Mouse (Mus musculus) embryo, embryonic 11 days (tissue): ENCODE results near the gene Pak6.
A peak's percentile ranks its signal among the peaks of the same experiment; 100 is the strongest.
"Not testable (repeated sequence)": the region's sequence is repeated elsewhere in the genome, so short reads cannot be mapped to it uniquely, and the experiment has no call there.

Experiments used
- DNase-seq: peaks from one replicate; pipeline ENCODE4 v3.0.0-alpha.2; 2015

Gene Pak6

GRCm38 (mm10) chr2:118662902-118663803 is at the start of gene Pak6:
Gene Pak6, plus strand, starts transcription at chr2:118663303.
- peak; percentile 41 for DNase-seq

- DNase-seq: no peak
Measured at GRCm38 (mm10) chr2:118618013-118618412, 45.1 kb upstream of the Pak6 start.

- no peak for DNase-seq
Measured at GRCm38 (mm10) chr2:118620101-118620500, 43.0 kb upstream of the Pak6 start.

GRCm38 (mm10) chr2:118620608-118621007 is 42.5 kb upstream of the Pak6 start:
- no peak for DNase-seq

- no peak for DNase-seq
Measured at GRCm38 (mm10) chr2:118629276-118629675, 33.8 kb upstream of the Pak6 start.

- DNase-seq: no peak
Measured at GRCm38 (mm10) chr2:118633441-118633840, 29.7 kb upstream of the Pak6 start.

- no peak for DNase-seq
Measured at GRCm38 (mm10) chr2:118637258-118637657, 25.8 kb upstream of the Pak6 start.

- DNase-seq: peak; percentile 75
Measured at GRCm38 (mm10) chr2:118637888-118638526, 25.1 kb upstream of the Pak6 start.

- no peak for DNase-seq
Measured at GRCm38 (mm10) chr2:118638686-118639085, 24.4 kb upstream of the Pak6 start.

GRCm38 (mm10) chr2:118641147-118641546 is 22.0 kb upstream of the Pak6 start:
- DNase-seq: no peak

GRCm38 (mm10) chr2:118642431-118642830 is 20.7 kb upstream of the Pak6 start:
- DNase-seq: no peak

- DNase-seq: no peak
Measured at GRCm38 (mm10) chr2:118642942-118643341, 20.2 kb upstream of the Pak6 start.

- no peak for DNase-seq
Measured at GRCm38 (mm10) chr2:118646665-118647064, 16.4 kb upstream of the Pak6 start.

- not testable (repeated sequence) for DNase-seq
Measured at GRCm38 (mm10) chr2:118650697-118651096, 12.4 kb upstream of the Pak6 start.

- DNase-seq: peak; percentile 11
Measured at GRCm38 (mm10) chr2:118656688-118657281, 6.3 kb upstream of the Pak6 start.

- DNase-seq: no peak
Measured at GRCm38 (mm10) chr2:118658457-118658856, 4.6 kb upstream of the Pak6 start.

GRCm38 (mm10) chr2:118659077-118659476 is 4.0 kb upstream of the Pak6 start:
- DNase-seq: no peak

- no peak for DNase-seq
Measured at GRCm38 (mm10) chr2:118659493-118659892, 3.6 kb upstream of the Pak6 start.

GRCm38 (mm10) chr2:118659998-118660452 is 3.1 kb upstream of the Pak6 start:
- peak; percentile 80 for DNase-seq

- DNase-seq: no peak
Measured at GRCm38 (mm10) chr2:118661891-118662290, 1.2 kb upstream of the Pak6 start.

GRCm38 (mm10) chr2:118663804-118664766 is 982 bp downstream of the Pak6 start:
- no peak for DNase-seq

GRCm38 (mm10) chr2:118664975-118665516 is 1.9 kb downstream of the Pak6 start:
- DNase-seq: no peak
